In the genomic region with DNA sequence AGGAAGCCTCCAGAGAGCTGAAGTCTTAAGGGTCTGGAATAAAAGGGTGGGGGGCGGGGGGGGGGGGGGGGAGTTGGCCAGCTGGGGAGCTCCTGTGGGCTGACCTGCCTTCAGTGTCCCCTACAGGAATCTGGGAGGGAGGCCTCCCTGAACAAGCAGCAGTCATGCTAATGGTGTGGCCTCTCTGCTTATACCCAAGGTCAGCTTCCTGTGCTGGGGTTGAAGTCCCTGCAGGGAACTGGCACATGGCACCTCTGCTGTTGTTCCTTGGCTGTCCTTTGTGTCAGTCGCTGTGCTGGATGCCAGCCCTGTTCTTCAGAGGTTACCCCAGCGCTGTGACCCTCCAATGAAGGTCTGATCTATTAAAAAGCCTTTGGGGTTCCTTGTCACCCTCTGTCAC, we compare ENCODE assay signal across 10 mouse cellular contexts.
DNase-seq lines count a peak whose midpoint lies in the region; ATAC-seq and TF ChIP-seq lines count a peak whose summit lies in the region.
"Had no signal": no experiment of that assay in that cellular context is flagged by ENCODE, and none has a peak within 500 bp of the region (broad histone marks: within the 10 kb centered on the region; RNA-seq: fewer than 3 reads in every experiment).

No protein-coding gene starts in this region.

- no peak overlapping the region for H3K4me2 ChIP-seq in forebrain, embryonic 15.5 days (replicated peaks)
- H3K4me2 ChIP-seq in midbrain, embryonic 12.5 days (replicated peaks) = no peak overlapping the region
- H3K4me2 ChIP-seq in midbrain, postnatal 0 days (ENCODE audit: low read depth, low read length, poor library complexity, severe bottlenecking) = no peak overlapping the region
- no peak overlapping the region for H3K4me2 ChIP-seq in intestine, embryonic 16.5 days (ENCODE audit: low read depth, low read length)
- no peak overlapping the region for H3K4me2 ChIP-seq in liver, embryonic 13.5 days

- WGBS in forebrain, embryonic 10.5 days = 14% methylated on average over 2 of the region's 3 CpGs
- 10% methylated on average over 2 of the region's 3 CpGs for WGBS in forebrain, embryonic 15.5 days
- WGBS in midbrain, embryonic 12.5 days = 17% methylated on average over 2 of the region's 3 CpGs
- 15% methylated on average over 2 of the region's 3 CpGs for WGBS in midbrain, postnatal 0 days
- 42% methylated on average over 2 of the region's 3 CpGs for WGBS in intestine, embryonic 16.5 days
- 36% methylated on average over 2 of the region's 3 CpGs for WGBS in liver, embryonic 13.5 days (ENCODE audit: insufficient replicate concordance)

- no peak for ATAC-seq in forebrain, embryonic 15.5 days (replicated peaks)
- ATAC-seq in midbrain, embryonic 12.5 days (ENCODE audit: low FRiP score, low read depth) = 0 out of 2 replicates have a peak, but pooled peaks have one; percentile 27
- ATAC-seq in midbrain, postnatal 0 days (ENCODE audit: low FRiP score) = no peak
- ATAC-seq in intestine, embryonic 16.5 days = peak; percentile 54
- no peak for ATAC-seq in liver, embryonic 13.5 days (ENCODE audit: low read depth)
- ATAC-seq in megakaryocyte, adult 5-6 weeks (ENCODE audit: poor library complexity, severe bottlenecking) = no peak
- ATAC-seq: Patski had no signal

- peaks cover 47% of the 10 kb centered on the region for H3K27me3 ChIP-seq in forebrain, embryonic 10.5 days (ENCODE audit: poor library complexity, severe bottlenecking)
- no peaks in the 10 kb centered on the region for H3K27me3 ChIP-seq in forebrain, embryonic 15.5 days
- no peaks in the 10 kb centered on the region for H3K27me3 ChIP-seq in midbrain, embryonic 12.5 days
- H3K27me3 ChIP-seq in midbrain, postnatal 0 days (ENCODE audit: insufficient read depth, low read length) = no peaks in the 10 kb centered on the region
- H3K27me3 ChIP-seq in intestine, embryonic 16.5 days (replicated peaks; ENCODE audit: control insufficient read depth, insufficient read depth, low read length) = no peaks in the 10 kb centered on the region
- H3K27me3 ChIP-seq in liver, embryonic 13.5 days = no peaks in the 10 kb centered on the region
- H3K27me3 ChIP-seq: Patski had no signal

- DNase-seq in forebrain, embryonic 10.5 days (ENCODE audit: extremely low spot score, low spot score) = peak; percentile 38
- no peak for DNase-seq in midbrain, postnatal 0 days (ENCODE audit: low spot score)
- no peak for DNase-seq in liver, embryonic 13.5 days
- DNase-seq in thymus, postnatal 0 days (ENCODE audit: low spot score) = no peak
- DNase-seq: B cell, adult 2 months had no signal

- H3K4me1 ChIP-seq in forebrain, embryonic 10.5 days = peaks cover 31% of the 10 kb centered on the region
- H3K4me1 ChIP-seq in forebrain, embryonic 15.5 days = peaks cover 5% of the 10 kb centered on the region
- peaks cover 18% of the 10 kb centered on the region for H3K4me1 ChIP-seq in midbrain, embryonic 12.5 days
- H3K4me1 ChIP-seq in midbrain, postnatal 0 days (ENCODE audit: insufficient read depth, low read length) = no peaks in the 10 kb centered on the region
- H3K4me1 ChIP-seq in intestine, embryonic 16.5 days (ENCODE audit: control insufficient read depth, insufficient read depth, low read length) = peaks cover 34% of the 10 kb centered on the region
- H3K4me1 ChIP-seq in liver, embryonic 13.5 days (replicated peaks) = peaks cover 27% of the 10 kb centered on the region

- H3K9ac ChIP-seq in forebrain, embryonic 15.5 days (replicated peaks) = no peak overlapping the region
- H3K9ac ChIP-seq in midbrain, embryonic 12.5 days (replicated peaks) = no peak overlapping the region
- H3K9ac ChIP-seq in midbrain, postnatal 0 days (replicated peaks; ENCODE audit: low read length, poor library complexity, severe bottlenecking) = no peak overlapping the region
- peak overlapping the region; percentile 6; the same call in 1 of the 2 replicates for H3K9ac ChIP-seq in intestine, embryonic 16.5 days (ENCODE audit: low read depth, low read length)
- H3K9ac ChIP-seq in liver, embryonic 13.5 days = no peak overlapping the region

- H3K4me3 ChIP-seq in forebrain, embryonic 10.5 days = peak overlapping the region; percentile 1; the same call in 1 of the 2 replicates
- no peak overlapping the region for H3K4me3 ChIP-seq in forebrain, embryonic 15.5 days
- no peak overlapping the region for H3K4me3 ChIP-seq in midbrain, embryonic 12.5 days
- no peak overlapping the region for H3K4me3 ChIP-seq in midbrain, postnatal 0 days (ENCODE audit: low read depth, low read length)
- H3K4me3 ChIP-seq in intestine, embryonic 16.5 days (ENCODE audit: low read length) = no peak overlapping the region
- no peak overlapping the region for H3K4me3 ChIP-seq in liver, embryonic 13.5 days (replicated peaks)

- no peaks in the 10 kb centered on the region for H3K36me3 ChIP-seq in forebrain, embryonic 10.5 days (replicated peaks)
- no peaks in the 10 kb centered on the region for H3K36me3 ChIP-seq in forebrain, embryonic 15.5 days
- 0 out of 2 replicates have a peak, but pooled peaks cover 5% of the 10 kb centered on the region for H3K36me3 ChIP-seq in midbrain, embryonic 12.5 days
- 0 out of 2 replicates have a peak, but pooled peaks cover 4% of the 10 kb centered on the region for H3K36me3 ChIP-seq in midbrain, postnatal 0 days (ENCODE audit: insufficient read depth, low read length)
- H3K36me3 ChIP-seq in intestine, embryonic 16.5 days (ENCODE audit: control insufficient read depth, insufficient read depth, low read length) = no peaks in the 10 kb centered on the region
- no peaks in the 10 kb centered on the region for H3K36me3 ChIP-seq in liver, embryonic 13.5 days

- H3K27ac ChIP-seq in forebrain, embryonic 10.5 days = peak overlapping the region; percentile 75
- no peak overlapping the region for H3K27ac ChIP-seq in forebrain, embryonic 15.5 days (replicated peaks)
- H3K27ac ChIP-seq in midbrain, embryonic 12.5 days (replicated peaks) = no peak overlapping the region
- no peak overlapping the region for H3K27ac ChIP-seq in midbrain, postnatal 0 days (ENCODE audit: low read depth, low read length)
- peak overlapping the region; percentile 35; the same call in 1 of the 2 replicates for H3K27ac ChIP-seq in intestine, embryonic 16.5 days (ENCODE audit: low read length)
- peak overlapping the region; percentile 61 for H3K27ac ChIP-seq in liver, embryonic 13.5 days

- no peak for TF ChIP-seq CTCF in midbrain, postnatal 0 days (IDR thresholded peaks at IDR 0.05)

- H3K9me3 ChIP-seq in forebrain, embryonic 10.5 days = no peaks in the 10 kb centered on the region
- H3K9me3 ChIP-seq in forebrain, embryonic 15.5 days = no peaks in the 10 kb centered on the region
- H3K9me3 ChIP-seq in midbrain, embryonic 12.5 days = no peaks in the 10 kb centered on the region
- no peaks in the 10 kb centered on the region for H3K9me3 ChIP-seq in midbrain, postnatal 0 days (ENCODE audit: low read length)
- no peaks in the 10 kb centered on the region for H3K9me3 ChIP-seq in intestine, embryonic 16.5 days (ENCODE audit: control insufficient read depth, low read length)
- H3K9me3 ChIP-seq in liver, embryonic 13.5 days (replicated peaks) = no peaks in the 10 kb centered on the region

Comparison
In these comparisons a context has a peak if more than half of its experiments do, and no peak if none do; other contexts are left out.
1. H3K27ac ChIP-seq: peak in forebrain, embryonic 10.5 days (single experiment), intestine, embryonic 16.5 days (single experiment) and liver, embryonic 13.5 days (single experiment); none in forebrain, embryonic 15.5 days (single experiment), midbrain, embryonic 12.5 days (single experiment) and midbrain, postnatal 0 days (single experiment).
2. ATAC-seq: peak in midbrain, embryonic 12.5 days (single experiment) and intestine, embryonic 16.5 days (single experiment); none in forebrain, embryonic 15.5 days (single experiment), midbrain, postnatal 0 days (single experiment), liver, embryonic 13.5 days (single experiment) and megakaryocyte, adult 5-6 weeks (single experiment).